In the genomic region with DNA sequence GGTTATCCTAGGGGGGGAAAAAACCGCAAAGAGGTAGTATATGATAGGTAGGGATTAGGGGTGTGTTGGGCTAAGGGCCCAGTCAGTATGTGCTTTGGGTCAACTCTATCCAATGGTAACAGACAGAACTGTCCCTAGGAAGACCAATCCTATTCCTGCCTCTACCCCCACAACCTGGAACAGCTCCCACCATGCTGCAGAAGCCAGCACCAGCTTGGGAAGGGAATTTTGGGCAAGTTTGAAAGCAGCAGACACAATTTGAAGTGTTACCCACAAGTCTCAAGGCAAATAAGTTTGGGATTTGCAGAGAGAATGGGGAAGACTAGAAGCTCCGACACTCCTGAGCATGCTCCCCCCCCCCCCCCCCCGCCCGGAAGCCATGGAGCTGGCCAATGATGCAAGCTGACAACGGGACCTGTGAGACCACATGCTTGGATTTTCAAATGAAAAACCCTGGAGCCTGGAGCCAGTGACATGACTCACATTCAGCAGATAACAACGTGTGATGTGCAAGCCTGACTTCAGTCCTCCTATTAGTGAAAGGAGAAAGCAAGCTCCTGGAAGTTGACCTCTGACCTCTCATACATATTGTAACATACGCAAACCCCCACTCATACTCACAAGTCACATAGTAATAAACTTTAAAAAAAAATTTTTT, we compare ENCODE assay signal across 13 mouse cellular contexts. TPM values are rescaled to one million over a fixed set of nuclear protein-coding genes. Genes with fewer than 3 reads are reported as not detected.
DNase-seq lines count a peak whose midpoint lies in the region; ATAC-seq and TF ChIP-seq lines count a peak whose summit lies in the region.
"Had no signal": no experiment of that assay in that cellular context is flagged by ENCODE, and none has a peak within 500 bp of the region (broad histone marks: within the 10 kb centered on the region; RNA-seq: fewer than 3 reads in every experiment).

No protein-coding gene starts in this region.

- H3K36me3 ChIP-seq in hindbrain, embryonic 11.5 days (ENCODE audit: control insufficient read depth, insufficient read depth, low read length), result no peaks in the 10 kb centered on the region
- H3K36me3 ChIP-seq: embryonic facial prominence, embryonic 13.5 days; heart, embryonic 13.5 days; limb, embryonic 15.5 days had no signal

- WGBS in hindbrain, embryonic 11.5 days, result 60% methylated on average over 7 of the region's 7 CpGs

- H3K9ac ChIP-seq in hindbrain, embryonic 11.5 days (ENCODE audit: low read depth, low read length), result no peak overlapping the region
- H3K9ac ChIP-seq: embryonic facial prominence, embryonic 13.5 days; limb, embryonic 15.5 days had no signal

- no peaks in the 10 kb centered on the region for H3K27me3 ChIP-seq in hindbrain, embryonic 11.5 days (ENCODE audit: control insufficient read depth, insufficient read depth, low read length)
- H3K27me3 ChIP-seq: embryonic facial prominence, embryonic 13.5 days; heart, embryonic 13.5 days; limb, embryonic 15.5 days had no signal

- H3K27ac ChIP-seq in layer of hippocampus, adult 2 months, result peak overlapping the region; percentile 18; the same call in 1 of the 2 replicates
- no peak overlapping the region for H3K27ac ChIP-seq in hindbrain, embryonic 11.5 days (ENCODE audit: low read depth, low read length)
- H3K27ac ChIP-seq: embryonic facial prominence, embryonic 13.5 days had no signal

- DNase-seq in layer of hippocampus, adult 2 months (ENCODE audit: low spot score in 2 of 2), result no peak
- DNase-seq in layer of hippocampus, postnatal 25 days (ENCODE audit: extremely low spot score in 1 of 2, low spot score in 1 of 2), result no peak
- peak; percentile 57 for DNase-seq in 3134 (ENCODE audit: extremely low read depth, insufficient read length, low spot score)
- DNase-seq in 3T3-L1 (ENCODE audit: low read depth, low spot score), result peak; percentile 67
- DNase-seq in adrenal gland, postnatal 36 days, result peak; percentile 41 to 59
- DNase-seq in hindbrain, embryonic 11.5 days (ENCODE audit: low spot score), result no peak
- DNase-seq in urinary bladder, adult 2 months (ENCODE audit: low spot score), result no peak
- DNase-seq: cerebellum, adult 11 months; heart, postnatal 4 days; midbrain, embryonic 14.5 days had no signal

- no peak for ATAC-seq in hindbrain, embryonic 11.5 days (ENCODE audit: low FRiP score)

- no peak overlapping the region for H3K4me3 ChIP-seq in layer of hippocampus, adult 2 months
- no peak overlapping the region for H3K4me3 ChIP-seq in hindbrain, embryonic 11.5 days (ENCODE audit: low read depth, low read length)
- H3K4me3 ChIP-seq: heart, embryonic 13.5 days; limb, embryonic 15.5 days had no signal

- H3K4me2 ChIP-seq in hindbrain, embryonic 11.5 days (replicated peaks; ENCODE audit: low read depth, low read length), result no peak overlapping the region

- no peak for TF ChIP-seq CTCF in layer of hippocampus, adult 2 months (conservative IDR thresholded peaks at IDR 0.05)

- H3K4me1 ChIP-seq in hindbrain, embryonic 11.5 days (replicated peaks; ENCODE audit: control insufficient read depth, insufficient read depth, low read length), result no peaks in the 10 kb centered on the region

- no peaks in the 10 kb centered on the region for H3K9me3 ChIP-seq in hindbrain, embryonic 11.5 days (ENCODE audit: control insufficient read depth, low read length)
- H3K9me3 ChIP-seq: embryonic facial prominence, embryonic 13.5 days; heart, embryonic 13.5 days; limb, embryonic 15.5 days had no signal

RNA-seq across cellular contexts. Expression of gene Ern1, which starts 1.5 kb away (rescaled TPM):
- total RNA-seq in layer of hippocampus, adult 2 months (2021), result 10 to 100 TPM; 11.2 to 11.8 TPM
- 1 to 10 TPM; 8.9 TPM for total RNA-seq in layer of hippocampus, postnatal 25 days (2021)
- 100 to 1,000 TPM; 121 to 160 TPM for total RNA-seq in adrenal gland, postnatal 36 days (2021)
- polyA plus RNA-seq in hindbrain, embryonic 11.5 days (2014; fragmentation: Nextera tagmentation; extraction: Ambion mirVana), result 5.5 and 6.2 TPM in 2 replicates
- polyA plus RNA-seq in urinary bladder, adult 2 months (2012; rRNA removed), result 11.6 and 12.0 TPM in 2 replicates

Comparison
In these comparisons a context has a peak if more than half of its experiments do, and no peak if none do; other contexts are left out.
1. DNase-seq: peak in 3134 (single experiment), 3T3-L1 (single experiment) and adrenal gland, postnatal 36 days (2 of 2); none in layer of hippocampus, adult 2 months (0 of 2), layer of hippocampus, postnatal 25 days (0 of 2), hindbrain, embryonic 11.5 days (single experiment) and urinary bladder, adult 2 months (single experiment).
2. RNA of gene Ern1, which starts 1.5 kb away (total RNA-seq): 121 to 160 TPM in adrenal gland, postnatal 36 days; 11.2 to 11.8 TPM in layer of hippocampus, adult 2 months and 8.9 TPM in layer of hippocampus, postnatal 25 days; every median in the first group is over 4 times any median in the second.